Mouse (Mus musculus): ENCODE data around the gene Arap2.

GRCm38 (mm10) chr5:62762298-62762960 lies 3.5 kb downstream of the Arap2 start:
- no peak for TF ChIP-seq CTCF (IDR thresholded peaks at IDR 0.05)
- TF ChIP-seq EP300 (IDR thresholded peaks at IDR 0.05) = peak; percentile 99
